In the genomic region with DNA sequence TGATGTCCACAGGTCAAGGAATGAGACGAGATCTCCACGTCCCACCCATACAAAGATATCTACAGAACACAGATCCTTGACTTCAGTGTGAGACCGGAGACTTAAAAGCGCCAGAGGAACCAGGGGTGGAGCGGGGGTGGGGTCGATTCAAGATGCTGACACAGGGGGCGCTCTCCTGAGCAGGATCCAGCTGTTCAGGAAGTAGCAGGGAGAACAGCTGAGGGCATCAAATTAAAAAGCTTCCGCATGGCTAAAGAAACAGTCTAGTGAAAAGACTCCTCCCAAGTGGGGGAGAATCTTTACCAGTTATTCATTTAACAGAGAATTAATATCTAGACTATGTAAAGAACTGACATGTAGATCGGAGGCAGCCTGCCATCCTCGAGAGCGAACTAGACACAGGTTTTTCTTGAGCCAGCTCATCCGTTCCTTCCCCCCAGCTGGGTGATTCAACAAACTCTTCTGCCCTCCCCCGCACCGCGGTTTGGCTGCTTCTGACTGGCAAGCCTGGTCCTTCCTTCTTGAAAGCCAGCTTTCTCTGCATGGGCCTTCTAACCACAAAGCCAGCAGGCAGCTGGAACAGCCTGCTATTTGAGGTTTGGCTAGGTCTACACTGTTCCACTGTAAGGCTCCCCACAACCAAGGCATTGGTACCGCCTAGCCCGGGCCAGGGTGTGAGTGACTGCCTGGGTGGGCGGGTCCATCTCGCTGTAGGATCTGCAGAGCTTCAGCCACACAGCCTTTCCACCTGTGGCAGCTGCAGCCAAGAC, we compare ENCODE assay signal across 8 mouse cellular contexts.
DNase-seq lines count a peak whose midpoint lies in the region; TF ChIP-seq lines count a peak whose summit lies in the region.

No protein-coding gene starts in this region.

- no peaks in the 10 kb centered on the region for H3K79me2 ChIP-seq in MEL (ENCODE audit: control insufficient read depth, insufficient read depth, low read length, poor library complexity)

- TF ChIP-seq CTCF in MEL (IDR thresholded peaks at IDR 0.05 in 2 of 3, conservative IDR thresholded peaks at IDR 0.05 in 1 of 3; ENCODE audit: control insufficient read depth in 1 of 3, insufficient read depth in 1 of 3, low read depth in 2 of 3, low read length in 3 of 3, poor library complexity in 1 of 3, severe bottlenecking in 1 of 3), result peak; percentile 40 to 71 (median 49)

- no peaks in the 10 kb centered on the region for H3K9me3 ChIP-seq in MEL (replicated peaks; ENCODE audit: insufficient read depth, low read length)
- peaks cover 11% of the 10 kb centered on the region; the same call in 1 of the 2 replicates for H3K9me3 ChIP-seq in embryonic facial prominence, embryonic 10.5 days
- H3K9me3 ChIP-seq in limb, embryonic 10.5 days (replicated peaks), result no peaks in the 10 kb centered on the region

- TF ChIP-seq EP300 in MEL (IDR thresholded peaks at IDR 0.05; ENCODE audit: low read depth in 1 of 2, low read length in 2 of 2), result 0 out of 4 replicates have a peak, but pooled peaks have one; percentile 6 to 17

- peak overlapping the region; percentile 40 for H3K27ac ChIP-seq in MEL (ENCODE audit: control insufficient read depth, low read depth, low read length)
- H3K27ac ChIP-seq in embryonic facial prominence, embryonic 10.5 days (replicated peaks), result 0 out of 2 replicates have a peak overlapping the region, but pooled peaks have one; percentile 19
- peak overlapping the region; percentile 44; the same call in 1 of the 2 replicates for H3K27ac ChIP-seq in limb, embryonic 10.5 days

- 71% methylated on average over 19 of the region's 19 CpGs for WGBS in embryonic facial prominence, embryonic 10.5 days
- WGBS in limb, embryonic 10.5 days, result 70% methylated on average over 19 of the region's 19 CpGs

- H3K27me3 ChIP-seq in MEL (ENCODE audit: control insufficient read depth in 1 of 2, insufficient read depth in 2 of 2, low read length in 2 of 2), result no peaks in the 10 kb centered on the region; a peak in 1 of 4 replicates
- peaks cover 49% of the 10 kb centered on the region for H3K27me3 ChIP-seq in embryonic facial prominence, embryonic 10.5 days (replicated peaks; ENCODE audit: low read depth, poor library complexity, severe bottlenecking)
- peaks cover 46% of the 10 kb centered on the region for H3K27me3 ChIP-seq in limb, embryonic 10.5 days (ENCODE audit: low read depth, poor library complexity, severe bottlenecking)

- DNase-seq in CD4-positive helper T cell, adult 2 months (ENCODE audit: low read depth, low spot score), result peak; percentile 91
- peak; percentile 67 for DNase-seq in MEL (ENCODE audit: low read depth, low spot score)
- DNase-seq in embryonic facial prominence, embryonic 10.5 days (ENCODE audit: low spot score), result no peak
- DNase-seq in heart, postnatal 14 days, result peak; percentile 42 to 55
- no peak for DNase-seq in limb, embryonic 10.5 days (ENCODE audit: low spot score)
- peak; percentile 81 to 85 for DNase-seq in natural killer cell, adult 2 months (ENCODE audit: low spot score in 2 of 2)
- peak; percentile 86 for DNase-seq in thymus, postnatal 14 days
- no peak for DNase-seq in neural tube, embryonic 10.5 days (ENCODE audit: extremely low spot score, low spot score)

- no peak for TF ChIP-seq POLR2A in MEL (IDR thresholded peaks at IDR 0.05; ENCODE audit: control insufficient read depth in 1 of 2, insufficient read depth in 1 of 2, low read depth in 1 of 2, low read length in 2 of 2, poor library complexity in 1 of 2)

- intact Hi-C loops in heart, postnatal 14 days (cut with DNase I), result no loop called here

- no peak for TF ChIP-seq RAD21 in MEL (IDR thresholded peaks at IDR 0.05; ENCODE audit: low read depth, low read length)

- no peaks in the 10 kb centered on the region; a peak in 1 of 4 replicates for H3K4me1 ChIP-seq in MEL (ENCODE audit: control insufficient read depth in 1 of 2, insufficient read depth in 2 of 2, low read length in 2 of 2)
- H3K4me1 ChIP-seq in embryonic facial prominence, embryonic 10.5 days, result peaks cover 44% of the 10 kb centered on the region
- peaks cover 42% of the 10 kb centered on the region for H3K4me1 ChIP-seq in limb, embryonic 10.5 days

- H3K9ac ChIP-seq in MEL (ENCODE audit: control insufficient read depth, low read depth, low read length, poor library complexity, severe bottlenecking), result no peak overlapping the region

- H3K36me3 ChIP-seq in MEL (ENCODE audit: control insufficient read depth in 1 of 2, insufficient read depth in 2 of 2, low read length in 2 of 2), result no peaks in the 10 kb centered on the region
- no peaks in the 10 kb centered on the region for H3K36me3 ChIP-seq in embryonic facial prominence, embryonic 10.5 days (replicated peaks)
- no peaks in the 10 kb centered on the region for H3K36me3 ChIP-seq in limb, embryonic 10.5 days

- H3K4me3 ChIP-seq in MEL (ENCODE audit: control insufficient read depth in 1 of 2, insufficient read depth in 1 of 2, low read depth in 2 of 2, low read length in 2 of 2), result peak overlapping the region in 1 of 2 experiments; percentile 9; a peak in 2 of 4 replicates
- no peak overlapping the region for H3K4me3 ChIP-seq in embryonic facial prominence, embryonic 10.5 days
- no peak overlapping the region for H3K4me3 ChIP-seq in limb, embryonic 10.5 days

TF ChIP-seq in MEL, 35 proteins besides CTCF, POLR2A, EP300 and RAD21:
- peak; percentile 70 for TF ChIP-seq ETS1 (IDR thresholded peaks at IDR 0.05; ENCODE audit: low read depth, low read length)
- no peak for TF ChIP-seq ZMIZ1 (IDR thresholded peaks at IDR 0.05; ENCODE audit: low read depth, low read length)
TF ChIP-seq in MEL: peak in this region for 1.

Comparison
In these comparisons a context has a peak if more than half of its experiments do, and no peak if none do; other contexts are left out.
1. DNase-seq: peak in CD4-positive helper T cell, adult 2 months (single experiment), MEL (single experiment), heart, postnatal 14 days (2 of 2), natural killer cell, adult 2 months (2 of 2) and thymus, postnatal 14 days (single experiment); none in embryonic facial prominence, embryonic 10.5 days (single experiment), limb, embryonic 10.5 days (single experiment) and neural tube, embryonic 10.5 days (single experiment).
2. Peak in every context shown above with its lines, with median percentiles within 50 percentile points of each other: H3K27ac ChIP-seq.